Mouse (Mus musculus) hindbrain, postnatal 0 days (tissue): ENCODE measurements around the gene Gm26620. TPM values are rescaled to one million over a fixed set of nuclear protein-coding genes. Genes with fewer than 3 reads are reported as not detected.

Experiments used
- ATAC-seq: fragments of 200-750 bp; cut with Nextera tagmentation; 2 replicates; pipeline ENCODE4 v1.8.0; 2017; ENCODE audit warnings: mild to moderate bottlenecking, moderate TSS enrichment, moderate library complexity
- DNase-seq: peaks from one replicate; pipeline ENCODE4 v3.0.0-alpha.2; 2015; ENCODE audit warnings: low spot score
- H3K27ac ChIP-seq: fragments of 300-500 bp; sonication (generic); 2 replicates; pipeline ENCODE4 v1.5.1; 2014; ENCODE audit warnings: mild to moderate bottlenecking
- H3K27me3 ChIP-seq: fragments of 300-500 bp; sonication (generic); 2 replicates; pipeline ENCODE4 v1.6.1; 2014; ENCODE audit warnings: low read length, mixed read lengths; ENCODE audit not compliant: insufficient read depth
- H3K36me3 ChIP-seq: fragments of 300-500 bp; sonication (generic); 2 replicates; pipeline ENCODE4 v1.6.1; 2014; ENCODE audit warnings: low read length, mixed read lengths; ENCODE audit not compliant: insufficient read depth
- H3K4me1 ChIP-seq: fragments of 300-500 bp; sonication (generic); 2 replicates; pipeline ENCODE4 v1.6.1; 2014; ENCODE audit warnings: antibody characterized with exemption, low read length, mixed read lengths; ENCODE audit not compliant: insufficient read depth
- H3K4me2 ChIP-seq: fragments of 300-500 bp; sonication (generic); 2 replicates; pipeline ENCODE4 v1.6.1; 2014; ENCODE audit warnings: low read depth, mild to moderate bottlenecking, low read length, moderate library complexity, mixed read lengths
- H3K4me3 ChIP-seq: fragments of 300-500 bp; sonication (generic); 2 replicates; pipeline ENCODE4 v1.5.1; 2014; ENCODE audit warnings: low read length
- H3K9ac ChIP-seq: fragments of 300-500 bp; sonication (generic); replicated peaks from 2 replicates; pipeline ENCODE4 v1.6.1; 2014; ENCODE audit warnings: mild to moderate bottlenecking, low read length, moderate library complexity, mixed read lengths
- H3K9me3 ChIP-seq: fragments of 300-500 bp; sonication (generic); 2 replicates; pipeline ENCODE4 v1.6.1; 2016; ENCODE audit warnings: low read length, mixed read lengths
- CTCF ChIP-seq: IDR thresholded peaks from 2 replicates; pipeline ENCODE4 v1.5.1; 2016; ENCODE audit warnings: antibody characterized with exemption, control low read depth, low read depth
- WGBS: fragments of 180-500 bp; shearing (Covaris S2); extraction: QIAGEN DNeasy Blood & Tissue Kit; methylation state at CpG from one replicate; pipeline ENCODE4 v1.1.7; 2014; 5-methylcytosine and 5-hydroxymethylcytosine counted together
- polyA plus RNA-seq: library from polyadenylated mRNA; unstranded; fragments of >200 nt; fragmentation: Nextera tagmentation; extraction: Ambion mirVana; gene quantifications from 2 replicates; pipeline ENCODE4 v1.2.1, GENCODE M21; 2015
- total RNA-seq: library from RNA; depleted of rRNA; stranded (reverse); fragments of >200 nt; gene quantifications from 2 replicates; pipeline ENCODE4 v1.2.3, GENCODE M21; 2014

Gene Gm26620
- total and polyA plus RNA-seq, 2 experiments from 2014 or later = 0.52 to 1.5 TPM

GRCm38 (mm10) chr1:170864234-170864633 is 20.6 kb upstream of the Gm26620 start:
- Histone ChIP-seq H3K27me3 (no peaks in the 10 kb centered on the region), H3K4me2 (no peak overlapping the region), H3K9ac (no peak overlapping the region), H3K4me3 (no peak overlapping the region), H3K9me3 (no peaks in the 10 kb centered on the region), H3K4me1 (peaks cover 4% of the 10 kb centered on the region), H3K36me3 (no peaks in the 10 kb centered on the region), H3K27ac (no peak overlapping the region)
- DNase-seq (no peak), ATAC-seq (no peak)
- TF ChIP-seq CTCF = no peak

GRCm38 (mm10) chr1:170864754-170865153 is 20.1 kb upstream of the Gm26620 start:
- H3K4me1 ChIP-seq = peaks cover 4% of the 10 kb centered on the region
- H3K27ac ChIP-seq = no peak overlapping the region
- no peaks in the 10 kb centered on the region for H3K27me3 ChIP-seq
- H3K9me3 ChIP-seq = no peaks in the 10 kb centered on the region
- H3K4me3 ChIP-seq = no peak overlapping the region
- ATAC-seq (no peak), DNase-seq (no peak)
- no peak for TF ChIP-seq CTCF
- no peak overlapping the region for H3K4me2 ChIP-seq
- 83% methylated on average over 3 of the region's 3 CpGs for WGBS
- no peaks in the 10 kb centered on the region for H3K36me3 ChIP-seq
- no peak overlapping the region for H3K9ac ChIP-seq

- no peak for ATAC-seq
- no peaks in the 10 kb centered on the region for H3K27me3 ChIP-seq
- no peak overlapping the region for H3K4me2 ChIP-seq
- no peaks in the 10 kb centered on the region for H3K9me3 ChIP-seq
- no peak for TF ChIP-seq CTCF
- H3K4me1 ChIP-seq = peaks cover 4% of the 10 kb centered on the region
- WGBS = 84% methylated on average over 5 of the region's 5 CpGs
- no peak overlapping the region for H3K27ac ChIP-seq
- DNase-seq = no peak
- H3K36me3 ChIP-seq = no peaks in the 10 kb centered on the region
- no peak overlapping the region for H3K9ac ChIP-seq
- no peak overlapping the region for H3K4me3 ChIP-seq
Measured at GRCm38 (mm10) chr1:170865406-170865805, 19.5 kb upstream of the Gm26620 start.

- peaks cover 4% of the 10 kb centered on the region for H3K4me1 ChIP-seq
- no peak for TF ChIP-seq CTCF
- H3K9me3 ChIP-seq = no peaks in the 10 kb centered on the region
- no peaks in the 10 kb centered on the region for H3K36me3 ChIP-seq
- 3% methylated on average over 29 of the region's 30 CpGs for WGBS
- ATAC-seq = peak; percentile 78
- peak overlapping the region; percentile 84 for H3K4me2 ChIP-seq
- peak overlapping the region; percentile 86 for H3K9ac ChIP-seq
- DNase-seq = peak; percentile 8
- H3K27ac ChIP-seq = peak overlapping the region; percentile 84
- peak overlapping the region; percentile 86 for H3K4me3 ChIP-seq
- no peaks in the 10 kb centered on the region for H3K27me3 ChIP-seq
Measured at GRCm38 (mm10) chr1:170866992-170867690, 17.7 kb upstream of the Gm26620 start.

- WGBS = under 1% methylated on average over 25 of the region's 25 CpGs
- Histone ChIP-seq H3K4me2 (peak within 1 kb of the TSS; percentile 84), H3K27me3 (no peaks in the 10 kb centered on the region), H3K27ac (peak within 1 kb of the TSS; percentile 84), H3K9me3 (no peaks in the 10 kb centered on the region), H3K4me1 (peaks cover 4% of the 10 kb centered on the region), H3K4me3 (peak within 1 kb of the TSS; percentile 86), H3K36me3 (no peaks in the 10 kb centered on the region), H3K9ac (peak within 1 kb of the TSS; percentile 86)
- DNase-seq (peak; percentile 95), ATAC-seq (peak; percentile 81)
- TF ChIP-seq CTCF = no peak
Measured at GRCm38 (mm10) chr1:170867691-170868105, 17.2 kb upstream of the Gm26620 start, which contains the start of gene Atf6. Gene Atf6, minus strand, starts transcription at chr1:170867771.

- Histone ChIP-seq H3K4me2 (peak overlapping the region; percentile 84), H3K27ac (peak overlapping the region; percentile 54; the same call in 1 of the 2 replicates)
- under 1% methylated on average over 33 of the region's 33 CpGs for WGBS
Measured at GRCm38 (mm10) chr1:170868107-170868904, 16.6 kb upstream of the Gm26620 start.

More at GRCm38 (mm10) chr1:170868107-170868904, 16.6 kb upstream of the Gm26620 start:
- Histone ChIP-seq H3K4me1 (peaks cover 4% of the 10 kb centered on the region), H3K9ac (peak overlapping the region; percentile 86), H3K27me3 (no peaks in the 10 kb centered on the region), H3K36me3 (no peaks in the 10 kb centered on the region; the same call in 1 of the 2 replicates), H3K4me3 (peak overlapping the region; percentile 86), H3K9me3 (no peaks in the 10 kb centered on the region)
- ATAC-seq (peak; percentile 83), DNase-seq (peak; percentile 92)
- TF ChIP-seq CTCF = no peak
